Mouse (Mus musculus): ENCODE results near the gene Spata18.

DNA sequence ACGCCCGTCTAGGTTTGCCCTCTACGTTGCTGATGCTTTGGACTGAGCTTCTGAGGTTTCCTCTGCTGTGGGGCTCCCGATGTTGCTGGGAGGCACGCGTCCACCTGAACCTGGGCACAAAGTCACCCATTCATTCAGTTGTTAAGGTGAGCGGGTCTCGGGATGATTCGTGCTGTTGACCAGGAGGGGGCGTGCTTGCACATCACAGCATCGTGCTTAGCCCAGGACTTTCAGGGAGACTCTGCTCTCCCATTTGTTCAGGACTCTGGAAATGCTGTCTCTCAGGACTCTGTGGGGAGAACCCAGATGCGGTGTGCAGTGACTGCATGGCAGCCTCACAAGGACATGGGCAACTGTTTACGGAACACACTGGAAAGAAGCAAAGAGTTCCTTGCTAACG is 53.1 kb downstream of the Spata18 start:
- TF ChIP-seq TAL1 (IDR thresholded peaks at IDR 0.05; ENCODE audit: low read length) (no peak), GATA1 (IDR thresholded peaks at IDR 0.05; ENCODE audit: low read length) (no peak)
